Mouse (Mus musculus) bone marrow, adult 2 months (tissue): ENCODE measurements around the gene Gria3.

Experiments used
- CTCF ChIP-seq: fragments of 200-500 bp; IDR thresholded peaks from 2 replicates; pipeline ENCODE4 v1.5.1; 2011; ENCODE audit warnings: low read length, control low read depth; ENCODE audit not compliant: control insufficient read depth, insufficient read depth
- POLR2A ChIP-seq: fragments of 200-500 bp; IDR thresholded peaks from 2 replicates; pipeline ENCODE4 v1.6.1; 2011; ENCODE audit warnings: low read depth, mild to moderate bottlenecking, control low read depth, low read length, borderline replicate concordance; ENCODE audit not compliant: control insufficient read depth

DNA sequence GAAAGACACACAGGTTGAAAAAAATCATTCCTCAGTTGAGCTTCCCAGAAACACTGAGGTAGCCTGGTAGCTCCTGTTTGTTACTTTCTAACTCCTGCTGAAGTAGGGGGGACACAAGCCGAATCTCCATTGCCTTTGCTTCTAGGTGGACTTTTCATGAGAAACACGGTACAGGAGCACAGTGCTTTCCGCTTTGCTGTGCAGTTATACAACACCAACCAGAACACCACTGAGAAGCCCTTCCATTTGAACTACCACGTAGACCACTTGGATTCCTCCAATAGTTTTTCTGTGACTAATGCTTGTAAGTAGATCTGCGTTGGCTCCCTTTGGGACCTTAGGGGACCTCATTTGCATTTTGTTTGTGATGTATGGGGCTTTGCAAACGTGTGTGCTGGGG is 2.0 kb downstream of the Gria3 start:
- TF ChIP-seq CTCF (no peak), POLR2A (no peak)
